Mouse (Mus musculus): ENCODE results near the gene Olfr631.
"Not testable (repeated sequence)": the region's sequence is repeated elsewhere in the genome, so short reads cannot be mapped to it uniquely, and the experiment has no call there.

Gene Olfr631

DNA sequence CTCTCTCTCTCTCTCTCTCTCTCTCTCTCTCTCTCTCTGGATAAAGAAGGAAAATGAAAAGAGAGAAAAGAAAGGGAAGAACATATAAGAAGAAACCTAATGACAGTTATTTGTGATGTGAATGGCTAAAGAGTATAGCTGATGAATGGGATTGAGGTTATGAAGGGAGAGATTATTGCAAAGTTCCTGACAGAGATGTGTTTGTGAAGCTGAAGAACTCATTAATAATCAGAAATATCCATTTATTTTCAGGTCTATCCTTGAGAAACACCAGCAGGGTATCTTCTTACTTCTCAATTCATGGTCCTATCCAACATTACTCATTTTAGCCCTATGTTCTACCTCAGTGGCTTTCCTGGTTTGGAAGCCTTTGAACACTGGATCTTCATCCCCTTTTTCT lies at the start of gene Olfr631:
Gene Olfr631 (plus strand): TSS at position 301 of the 400 bp plus-strand sequence.
- no peak for DNase-seq (ENCODE audit: low spot score)

DNA sequence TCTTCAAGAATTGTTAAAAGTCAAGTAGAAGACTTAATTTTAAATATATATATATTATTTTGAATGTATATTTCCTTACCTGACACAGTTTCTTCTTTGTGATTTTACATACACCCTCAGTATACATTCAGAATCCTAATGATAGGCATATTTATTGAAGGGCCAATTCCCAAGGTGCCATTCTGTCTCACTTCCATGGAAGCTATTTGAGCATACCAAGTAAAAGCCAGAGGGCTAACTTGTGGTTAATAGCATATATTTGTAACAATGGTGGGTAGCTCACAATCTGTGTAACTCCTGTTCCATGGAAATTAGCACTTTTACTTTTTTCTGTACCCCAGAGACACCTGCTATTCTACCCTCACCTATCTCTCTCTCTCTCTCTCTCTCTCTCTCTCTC lies 42.5 kb upstream of the Olfr631 start, which contains the start of gene Olfr66:
Gene Olfr66 (minus strand): TSS at position 101 of the 400 bp plus-strand sequence.
- no peak for DNase-seq (ENCODE audit: low spot score)

DNA sequence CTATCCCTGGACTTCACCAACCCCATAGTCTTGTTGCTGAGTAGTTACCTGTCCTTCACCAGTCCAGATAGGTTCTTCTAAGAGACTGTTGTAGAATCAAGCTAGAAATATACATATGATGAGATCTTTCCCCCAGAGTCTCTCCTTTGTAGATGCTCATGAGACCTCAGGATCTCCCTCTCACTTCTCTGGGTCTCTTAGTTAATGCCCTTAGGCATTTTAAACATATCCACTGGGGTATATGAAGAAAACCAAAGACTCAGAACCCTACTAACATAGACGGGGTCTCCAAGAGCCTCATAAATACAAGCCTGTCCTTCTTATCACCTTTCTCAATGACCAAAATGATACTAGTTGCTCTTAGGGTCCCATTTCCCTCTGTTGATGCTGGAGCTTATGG lies 34.2 kb upstream of the Olfr631 start, which contains the start of gene Olfr64:
Gene Olfr64 (minus strand): TSS at position 101 of the 400 bp plus-strand sequence.
- no peak for DNase-seq (ENCODE audit: low spot score)

DNA sequence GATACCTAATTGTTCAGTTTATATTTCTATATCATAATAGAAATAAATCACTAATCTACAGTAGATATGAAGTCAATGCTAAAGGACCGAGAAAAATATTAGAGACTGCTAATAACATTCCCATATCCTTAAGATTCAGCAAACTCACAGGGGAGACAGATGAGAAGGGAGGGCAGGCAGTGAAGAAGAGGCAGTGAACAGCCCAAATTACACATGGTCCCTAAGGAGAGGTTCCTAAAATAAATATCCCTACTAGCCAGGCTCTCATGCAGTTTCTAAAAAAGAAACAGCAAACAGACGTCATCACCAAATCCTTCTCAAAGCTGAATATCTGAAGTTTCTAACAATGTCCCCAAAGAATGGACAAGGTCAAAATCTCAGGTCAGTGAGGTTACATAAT lies 25.4 kb upstream of the Olfr631 start, which contains the start of gene Olfr65:
Gene Olfr65 (plus strand): TSS at position 301 of the 400 bp plus-strand sequence.
- DNase-seq (ENCODE audit: low spot score) = no peak

DNA sequence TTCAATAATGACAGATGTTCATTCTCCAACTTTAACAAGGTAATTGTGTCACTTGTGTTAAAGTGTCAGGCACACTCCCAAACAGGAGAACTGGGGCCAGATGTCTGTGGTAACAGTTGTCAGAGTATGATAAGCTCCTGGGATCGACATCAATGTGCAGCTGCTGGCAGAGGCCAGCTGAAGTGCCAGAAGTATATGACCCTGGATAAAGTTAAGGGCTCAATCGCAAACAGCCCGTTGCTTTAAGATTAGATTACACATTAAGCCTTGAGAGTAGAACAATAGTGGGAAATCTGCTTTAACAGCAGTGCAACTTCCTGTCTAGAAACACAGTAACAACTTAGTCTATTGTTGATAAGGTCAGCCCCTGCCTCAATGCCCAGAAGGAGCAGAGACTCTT lies 18.6 kb upstream of the Olfr631 start:
- no peak for DNase-seq (ENCODE audit: low spot score)

DNA sequence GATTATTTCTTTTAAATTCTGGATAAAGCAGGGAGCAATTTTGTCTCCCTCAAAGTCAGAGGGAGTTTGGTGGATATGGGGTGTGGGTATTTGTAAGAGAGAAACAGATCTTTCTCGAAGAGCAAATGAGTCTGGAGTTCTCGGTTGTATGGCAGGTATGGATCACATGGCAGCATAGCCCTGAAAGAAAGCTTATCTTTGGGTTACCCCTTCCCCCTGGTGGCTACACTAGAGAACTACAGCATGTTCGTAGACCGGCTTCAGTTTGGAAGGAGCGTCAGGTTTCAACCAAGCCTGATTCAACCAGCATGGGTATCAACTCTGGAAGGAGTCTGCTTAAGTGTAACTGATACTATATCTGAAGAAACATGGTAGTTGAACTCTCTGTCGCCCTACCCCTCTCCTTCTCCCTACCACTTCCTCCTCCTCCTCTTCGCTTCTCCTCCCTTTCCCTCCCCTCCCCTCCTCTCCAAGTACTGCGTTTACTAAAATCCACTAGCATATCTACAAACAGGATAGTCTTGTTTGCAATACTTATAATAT lies 15.6 kb upstream of the Olfr631 start:
- no peak for DNase-seq (ENCODE audit: low spot score)

DNA sequence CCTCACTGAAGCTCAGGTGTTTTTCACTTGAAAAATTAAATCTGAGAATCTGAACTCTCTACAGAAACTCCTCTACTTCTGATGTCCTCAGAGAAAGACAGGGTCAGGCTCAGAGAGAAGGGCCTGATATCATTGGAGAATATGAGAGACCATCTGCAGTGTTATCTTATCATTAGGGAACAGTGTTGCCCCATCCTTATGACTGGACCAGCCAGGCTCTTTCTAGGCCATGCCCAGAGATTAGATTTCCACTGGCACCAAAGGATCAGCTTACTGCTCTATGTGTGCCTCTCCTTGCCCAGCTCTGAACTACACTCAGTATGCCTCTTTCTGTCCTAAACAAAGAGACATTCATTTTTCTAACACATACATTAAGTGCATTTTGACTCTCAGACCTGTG lies 13.3 kb upstream of the Olfr631 start:
- no peak for DNase-seq (ENCODE audit: low spot score)

DNA sequence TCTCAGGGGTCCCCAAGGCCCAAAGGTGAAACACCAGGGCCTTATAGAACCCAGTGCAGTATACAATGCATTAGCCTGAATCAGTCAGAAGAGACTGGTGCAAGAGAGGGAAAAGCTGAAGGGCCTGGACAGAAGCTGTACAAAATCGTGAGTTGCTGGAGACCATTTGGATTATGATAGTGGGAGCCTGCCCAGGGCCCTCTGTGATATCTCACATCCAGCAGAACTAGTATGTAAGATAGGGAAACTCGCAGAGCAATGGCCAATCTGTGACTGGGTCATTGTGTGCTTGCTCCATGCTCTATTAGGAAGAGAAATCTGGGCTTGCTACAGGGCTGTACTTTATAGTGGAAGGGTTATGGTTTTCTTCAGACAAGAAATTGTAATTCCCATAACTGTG lies 5.6 kb downstream of the Olfr631 start, which contains the start of gene Olfr632:
Gene Olfr632 (plus strand): TSS at position 84 of the 400 bp plus-strand sequence.
- no peak for DNase-seq (ENCODE audit: low spot score)

DNA sequence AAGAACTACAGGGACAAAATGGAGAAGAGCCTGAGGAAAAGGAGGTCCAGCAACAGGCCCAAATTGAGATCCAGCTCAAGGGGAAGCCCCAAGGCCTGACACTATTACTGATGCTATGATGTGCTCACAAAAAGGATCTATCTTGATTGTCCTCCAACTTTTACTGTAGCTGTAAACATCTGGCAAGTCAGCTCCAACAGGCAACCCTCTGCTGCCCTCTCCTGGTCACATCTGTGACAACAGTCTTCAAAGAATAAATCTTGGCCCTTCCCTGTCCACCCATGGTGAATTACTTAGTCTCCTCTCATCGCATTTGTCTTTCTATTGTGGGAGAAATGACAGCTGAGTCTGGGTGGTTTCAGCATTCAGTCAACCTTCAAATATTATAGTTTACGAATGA lies 14.1 kb downstream of the Olfr631 start:
- peak; percentile 70 for DNase-seq (ENCODE audit: low spot score)

DNA sequence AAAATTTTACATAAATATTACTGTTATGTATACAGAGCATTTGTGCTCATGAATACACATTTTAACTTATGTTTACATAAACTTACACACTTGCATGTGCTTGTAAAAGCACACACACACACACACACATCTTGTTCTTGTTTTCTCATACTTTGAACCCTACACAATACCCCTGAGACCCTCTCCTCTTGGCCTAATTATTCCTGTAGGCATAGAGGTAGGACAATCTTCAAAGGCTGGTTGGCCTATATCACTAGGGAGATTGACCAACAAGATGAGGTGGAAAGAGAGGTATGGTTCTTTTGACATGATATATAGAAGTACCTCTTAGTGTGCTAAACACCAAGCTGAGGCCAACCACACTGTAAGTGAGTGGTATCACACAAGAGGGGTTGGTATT lies 15.5 kb downstream of the Olfr631 start, which contains the start of gene Olfr633:
Gene Olfr633 (plus strand): TSS at position 301 of the 400 bp plus-strand sequence.
- DNase-seq (ENCODE audit: low spot score) = no peak

DNA sequence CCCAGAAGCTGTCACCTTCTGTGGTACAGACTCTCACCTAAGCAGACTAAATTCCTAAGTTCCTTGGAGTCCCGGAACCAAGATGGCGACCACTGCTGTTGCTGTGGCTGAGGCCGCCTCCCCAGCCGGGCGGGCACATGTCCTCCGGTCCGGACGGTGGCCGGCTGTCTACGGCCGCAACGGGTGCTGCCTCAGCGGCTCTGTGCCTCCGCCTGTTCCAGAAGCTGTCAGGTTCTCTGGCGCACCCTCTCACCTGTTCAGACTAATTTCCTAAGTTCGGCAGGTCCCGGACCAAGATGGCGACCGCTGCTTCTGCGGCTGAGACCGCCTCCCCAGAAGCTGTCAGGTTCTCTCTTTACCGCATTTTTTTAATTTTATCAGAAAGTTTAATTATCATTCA lies 38.2 kb downstream of the Olfr631 start:
- not testable (repeated sequence) for DNase-seq (ENCODE audit: low spot score)

DNA sequence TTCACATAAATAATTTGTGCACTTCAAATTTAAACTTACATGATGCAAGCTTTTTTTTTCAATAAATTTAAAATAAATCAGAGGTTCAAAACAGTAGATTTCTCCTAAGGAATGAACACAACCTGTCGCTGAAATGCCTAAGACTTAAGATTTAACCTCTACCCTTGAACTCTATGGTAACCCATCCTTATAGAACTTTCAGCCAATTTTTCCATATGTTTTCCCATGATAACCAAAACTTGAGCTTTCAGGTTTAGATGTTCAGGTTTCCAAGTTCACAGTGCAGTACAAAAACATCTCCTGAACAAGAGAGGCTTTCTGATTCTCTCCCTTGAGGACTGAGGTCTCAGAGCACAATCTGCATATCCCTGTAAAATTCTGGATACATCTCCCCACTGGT lies 42.2 kb downstream of the Olfr631 start, which contains the start of gene Olfr635:
Gene Olfr635 (plus strand): TSS at position 301 of the 400 bp plus-strand sequence.
- no peak for DNase-seq (ENCODE audit: low spot score)

DNA sequence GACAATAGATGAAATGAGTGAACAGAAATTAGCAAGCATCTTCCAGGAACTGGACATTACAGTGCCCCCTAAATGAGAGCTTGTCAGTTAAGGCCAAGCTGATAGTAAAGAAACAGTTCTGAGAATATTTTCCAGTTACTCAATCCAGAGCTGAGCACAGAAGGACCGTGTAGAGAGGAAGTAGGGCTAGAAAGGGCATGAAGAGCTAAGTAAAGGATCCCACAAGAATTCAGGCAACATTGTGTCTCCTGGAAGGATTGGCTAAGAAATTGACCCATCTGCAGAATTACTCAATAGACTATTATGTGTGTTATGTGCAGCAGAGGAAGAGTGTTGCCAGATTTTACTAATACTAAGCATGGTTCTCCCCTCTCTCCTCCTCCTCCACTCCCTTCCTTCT lies 43.2 kb downstream of the Olfr631 start:
- no peak for DNase-seq (ENCODE audit: low spot score)

Measured in adipocyte (in vitro differentiated cells).